In the genomic region with DNA sequence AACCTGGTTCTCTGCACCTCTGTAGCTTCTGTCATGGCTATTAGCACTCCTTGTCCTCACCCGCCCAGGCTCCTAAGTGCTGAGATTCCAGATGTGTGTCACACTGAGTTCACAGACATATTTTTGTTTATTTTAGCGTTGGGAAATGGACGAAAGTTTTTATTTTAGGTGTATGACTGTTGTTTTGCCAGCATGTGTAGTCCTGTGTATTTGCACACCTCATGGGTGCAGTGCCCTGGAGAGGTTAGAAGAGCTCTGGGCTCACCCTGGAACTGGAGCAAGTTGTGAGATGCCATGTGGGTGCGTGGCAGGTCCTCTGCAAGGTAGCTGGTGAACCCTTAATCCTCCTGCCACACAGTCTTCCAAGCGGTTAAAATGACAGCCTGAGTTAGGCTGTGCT, we compare ENCODE assay signal across 21 mouse cellular contexts. TPM values are rescaled to one million over a fixed set of nuclear protein-coding genes. Genes with fewer than 3 reads are reported as not detected.
DNase-seq lines count a peak whose midpoint lies in the region; ATAC-seq and TF ChIP-seq lines count a peak whose summit lies in the region.
"Had no signal": no experiment of that assay in that cellular context is flagged by ENCODE, and none has a peak within 500 bp of the region (broad histone marks: within the 10 kb centered on the region; RNA-seq: fewer than 3 reads in every experiment).

No protein-coding gene starts in this region.

- no peak for TF ChIP-seq CTCF in heart, adult 2 months (IDR thresholded peaks at IDR 0.05)
- TF ChIP-seq CTCF in lung, embryonic 14.5 days (IDR thresholded peaks at IDR 0.05; ENCODE audit: low read depth) = no peak
- no peak for TF ChIP-seq CTCF in CH12.LX (conservative IDR thresholded peaks at IDR 0.05 in 1 of 2, IDR thresholded peaks at IDR 0.05 in 1 of 2; ENCODE audit: low read depth in 2 of 2, low read length in 2 of 2)

- H3K4me2 ChIP-seq in lung, embryonic 14.5 days = peak overlapping the region; percentile 59
- peak overlapping the region; percentile 17 for H3K4me2 ChIP-seq in CH12.LX (ENCODE audit: insufficient read depth, low read depth, poor library complexity, severe bottlenecking)
- H3K4me2 ChIP-seq in intestine, embryonic 16.5 days (ENCODE audit: low read depth, low read length) = peak overlapping the region; percentile 53

- no peak overlapping the region for H3K27ac ChIP-seq in heart, embryonic 10.5 days
- H3K27ac ChIP-seq in heart, adult 2 months = no peak overlapping the region
- H3K27ac ChIP-seq in lung, embryonic 14.5 days (ENCODE audit: low read depth) = no peak overlapping the region
- H3K27ac ChIP-seq in CH12.LX (ENCODE audit: insufficient read depth, low read depth) = no peak overlapping the region
- no peak overlapping the region for H3K27ac ChIP-seq in intestine, embryonic 16.5 days (ENCODE audit: low read length)
- H3K27ac ChIP-seq: limb, embryonic 15.5 days; neural tube, embryonic 12.5 days had no signal

- H3K9ac ChIP-seq in heart, adult 2 months (ENCODE audit: low read depth, low read length) = no peak overlapping the region
- H3K9ac ChIP-seq in lung, embryonic 14.5 days = no peak overlapping the region
- H3K9ac ChIP-seq in CH12.LX (ENCODE audit: insufficient read depth, low read depth) = no peak overlapping the region
- no peak overlapping the region for H3K9ac ChIP-seq in intestine, embryonic 16.5 days (ENCODE audit: low read depth, low read length)
- H3K9ac ChIP-seq: limb, embryonic 15.5 days; neural tube, embryonic 12.5 days had no signal

- no peaks in the 10 kb centered on the region for H3K36me3 ChIP-seq in heart, embryonic 10.5 days
- H3K36me3 ChIP-seq in heart, adult 2 months (ENCODE audit: control insufficient read depth, insufficient read depth, low read length) = no peaks in the 10 kb centered on the region
- H3K36me3 ChIP-seq in lung, embryonic 14.5 days (ENCODE audit: insufficient read depth) = no peaks in the 10 kb centered on the region
- no peaks in the 10 kb centered on the region for H3K36me3 ChIP-seq in CH12.LX (replicated peaks in 1 of 2; ENCODE audit: control insufficient read depth in 1 of 2, insufficient read depth in 1 of 2, low read length in 1 of 2)
- H3K36me3 ChIP-seq in intestine, embryonic 16.5 days (ENCODE audit: control insufficient read depth, insufficient read depth, low read length) = no peaks in the 10 kb centered on the region
- H3K36me3 ChIP-seq: limb, embryonic 15.5 days; neural tube, embryonic 12.5 days had no signal

- no peak for TF ChIP-seq POLR2A in heart, adult 2 months (IDR thresholded peaks at IDR 0.05; ENCODE audit: insufficient read depth, low read depth, low read length)
- no peak for TF ChIP-seq POLR2A in CH12.LX (IDR thresholded peaks at IDR 0.05; ENCODE audit: low read depth, low read length)

- in situ Hi-C loops in CH12.LX (cut with MboI; ENCODE audit: low pct_ligation_motif_present, low pct_unique_long_range_greater_than_20kb, low sequenced_read_pairs) = loop anchor here (10.0 kb wide), 1 partner anchor 212 kb away; no protein-coding TSS in a partner anchor

- peak overlapping the region; percentile 68 for H3K4me3 ChIP-seq in heart, embryonic 10.5 days
- H3K4me3 ChIP-seq in heart, adult 2 months = no peak overlapping the region
- H3K4me3 ChIP-seq in lung, embryonic 14.5 days (ENCODE audit: low read depth, low read length) = peak overlapping the region; percentile 45; the same call in 1 of the 2 replicates
- no peak overlapping the region for H3K4me3 ChIP-seq in CH12.LX (replicated peaks in 1 of 3; ENCODE audit: low read depth in 2 of 3, low read length in 2 of 3, poor library complexity in 1 of 3)
- H3K4me3 ChIP-seq in intestine, embryonic 16.5 days (ENCODE audit: low read length) = peak overlapping the region; percentile 56

- 44% methylated on average over 5 of the region's 5 CpGs for WGBS in heart, embryonic 10.5 days
- WGBS in heart, adult 2 months = 41% methylated on average over 5 of the region's 5 CpGs
- WGBS in lung, embryonic 14.5 days = 20% methylated on average over 5 of the region's 5 CpGs
- 38% methylated on average over 5 of the region's 5 CpGs for WGBS in intestine, embryonic 16.5 days

- no peaks in the 10 kb centered on the region for H3K9me3 ChIP-seq in heart, embryonic 10.5 days
- no peaks in the 10 kb centered on the region for H3K9me3 ChIP-seq in lung, embryonic 14.5 days (ENCODE audit: low read depth, low read length)
- peaks cover 13% of the 10 kb centered on the region for H3K9me3 ChIP-seq in CH12.LX (replicated peaks; ENCODE audit: low read length)
- no peaks in the 10 kb centered on the region for H3K9me3 ChIP-seq in intestine, embryonic 16.5 days (ENCODE audit: control insufficient read depth, low read length)
- H3K9me3 ChIP-seq: limb, embryonic 15.5 days; neural tube, embryonic 12.5 days had no signal

- dilution Hi-C loops in CH12.LX (cut with MboI; ENCODE audit: extremely low pct_ligation_motif_present, extremely low pct_unique_long_range_greater_than_20kb, low sequenced_read_pairs) = no loop called here

- no peak for ATAC-seq in lung, embryonic 14.5 days (ENCODE audit: insufficient read depth)
- no peak for ATAC-seq in intestine, embryonic 16.5 days

- peaks cover 16% of the 10 kb centered on the region; the same call in 1 of the 2 replicates for H3K4me1 ChIP-seq in heart, embryonic 10.5 days
- H3K4me1 ChIP-seq in heart, adult 2 months (ENCODE audit: control insufficient read depth, insufficient read depth, low read length) = no peaks in the 10 kb centered on the region
- H3K4me1 ChIP-seq in lung, embryonic 14.5 days (ENCODE audit: insufficient read depth) = no peaks in the 10 kb centered on the region; the same call in 1 of the 2 replicates
- H3K4me1 ChIP-seq in CH12.LX (ENCODE audit: control insufficient read depth in 1 of 2, insufficient read depth in 2 of 2) = peaks cover 36% of the 10 kb centered on the region in 2 experiments
- peaks cover 13% of the 10 kb centered on the region for H3K4me1 ChIP-seq in intestine, embryonic 16.5 days (ENCODE audit: control insufficient read depth, insufficient read depth, low read length)

- H3K79me2 ChIP-seq in heart, adult 2 months (replicated peaks; ENCODE audit: control insufficient read depth, insufficient read depth, low read length) = no peaks in the 10 kb centered on the region
- no peaks in the 10 kb centered on the region for H3K79me2 ChIP-seq in CH12.LX (replicated peaks; ENCODE audit: control insufficient read depth, extremely low read depth, insufficient read depth, poor library complexity, severe bottlenecking)

- DNase-seq in heart, embryonic 10.5 days (ENCODE audit: low spot score) = no peak
- no peak for DNase-seq in heart, adult 2 months
- no peak for DNase-seq in lung, embryonic 14.5 days
- DNase-seq in lung, postnatal 36 days = no peak
- no peak for DNase-seq in CH12.LX (ENCODE audit: extremely low read depth)
- no peak for DNase-seq in ovary, postnatal 10 days (ENCODE audit: low spot score)
- DNase-seq in frontal cortex, postnatal 36 days (ENCODE audit: low spot score in 2 of 2) = no peak
- DNase-seq: adrenal gland, postnatal 10 days; cerebellum, adult 2 months; gastrocnemius, postnatal 36 days; kidney, postnatal 4 days had no signal

- intact Hi-C loops in heart, adult 2 months (cut with DNase I) = loop anchor here (10.0 kb wide), 1 partner anchor 212 kb away; no protein-coding TSS in a partner anchor

- TF ChIP-seq EP300 in heart, adult 2 months (IDR thresholded peaks at IDR 0.05; ENCODE audit: insufficient read depth, low read depth, low read length) = no peak
- no peak for TF ChIP-seq EP300 in CH12.LX (IDR thresholded peaks at IDR 0.05; ENCODE audit: low read length)

- no peak for TF ChIP-seq RAD21 in CH12.LX (IDR thresholded peaks at IDR 0.05; ENCODE audit: low read depth, low read length)

- H3K27me3 ChIP-seq in heart, embryonic 10.5 days (ENCODE audit: insufficient read depth, poor library complexity, severe bottlenecking) = peaks cover 91% of the 10 kb centered on the region
- H3K27me3 ChIP-seq in heart, adult 2 months (ENCODE audit: control insufficient read depth, insufficient read depth, low read length) = peaks cover 11% of the 10 kb centered on the region
- H3K27me3 ChIP-seq in lung, embryonic 14.5 days (ENCODE audit: insufficient read depth, low read length) = peaks cover 41% of the 10 kb centered on the region
- H3K27me3 ChIP-seq in CH12.LX (replicated peaks) = peaks cover 47% of the 10 kb centered on the region
- H3K27me3 ChIP-seq in intestine, embryonic 16.5 days (replicated peaks; ENCODE audit: control insufficient read depth, insufficient read depth, low read length) = peaks cover 25% of the 10 kb centered on the region

TF ChIP-seq in CH12.LX, 34 proteins besides CTCF, POLR2A, EP300 and RAD21:
- no peak for TF ChIP-seq TCF12 (IDR thresholded peaks at IDR 0.05; ENCODE audit: low read depth, low read length)
- peak; percentile 20; the same call in 1 of the 2 replicates for TF ChIP-seq MXI1 (IDR thresholded peaks at IDR 0.05; ENCODE audit: low read depth, low read length)
TF ChIP-seq in CH12.LX: peak in this region for 1.

RNA-seq across cellular contexts. Expression of gene Prkcz, which starts 1.3 kb away (rescaled TPM):
- 8.9 and 12.4 TPM in 2 replicates for polyA plus RNA-seq in heart, embryonic 10.5 days (2016; fragmentation: Nextera tagmentation; extraction: Ambion mirVana)
- 1 to 10 TPM; 2.3 to 2.6 TPM for total RNA-seq in heart, adult 2 months (2021)
- polyA plus RNA-seq in heart, adult 2 months (2012; rRNA removed) = 1.5 and 2.3 TPM in 2 replicates
- 12.7 and 13.4 TPM in 2 replicates for polyA plus RNA-seq in lung, embryonic 14.5 days (2014; fragmentation: Nextera tagmentation; extraction: Ambion mirVana)
- total RNA-seq in CH12.LX (2012; rRNA removed) (8.4 and 11.8 TPM in 2 replicates), CH12.LX (2014; rRNA removed) (0.16 TPM in 1 of 2 replicates, not detected in the other)
- polyA plus RNA-seq in CH12.LX (2012; ENCODE audit: insufficient read length, low read depth) = 1.6 and 2.5 TPM in 2 replicates
- polyA plus RNA-seq in intestine, embryonic 16.5 days (2015; fragmentation: Nextera tagmentation; extraction: Ambion mirVana) = 32.8 and 38.7 TPM in 2 replicates
- total RNA-seq: common myeloid progenitor, adult 5-6 weeks; megakaryocyte-erythroid progenitor cell, adult 5-6 weeks; monocyte, adult 5-6 weeks had no signal

RNA-seq across cellular contexts. Expression of gene Gabrd, which starts 35.5 kb away (rescaled TPM):
- not detected in 2 replicates for polyA plus RNA-seq in heart, embryonic 10.5 days (2016; fragmentation: Nextera tagmentation; extraction: Ambion mirVana)
- total RNA-seq in heart, adult 2 months (2021) = not detected
- 0.06 and 0.32 TPM in 2 replicates for polyA plus RNA-seq in heart, adult 2 months (2012; rRNA removed)
- not detected in 2 replicates for polyA plus RNA-seq in lung, embryonic 14.5 days (2014; fragmentation: Nextera tagmentation; extraction: Ambion mirVana)
- total RNA-seq in CH12.LX (2012; rRNA removed) (0.08 and 0.13 TPM in 2 replicates), CH12.LX (2014; rRNA removed) (not detected in 2 replicates)
- polyA plus RNA-seq in CH12.LX (2012; ENCODE audit: insufficient read length, low read depth) = not detected in 2 replicates
- 0.11 and 0.15 TPM in 2 replicates for polyA plus RNA-seq in intestine, embryonic 16.5 days (2015; fragmentation: Nextera tagmentation; extraction: Ambion mirVana)
- polyA plus RNA-seq: embryonic facial prominence, embryonic 14.5 days; forebrain, embryonic 11.5 days; heart, embryonic 14.5 days; hindbrain, embryonic 11.5 days had no signal

RNA-seq across cellular contexts. Expression of gene Cfap74, which starts 46.5 kb away (rescaled TPM):
- 1.7 and 3.3 TPM in 2 replicates for polyA plus RNA-seq in heart, embryonic 10.5 days (2016; fragmentation: Nextera tagmentation; extraction: Ambion mirVana)
- total RNA-seq in heart, adult 2 months (2021) = under 1 TPM; 0.26 to 0.32 TPM
- 0.67 and 0.78 TPM in 2 replicates for polyA plus RNA-seq in heart, adult 2 months (2012; rRNA removed)
- polyA plus RNA-seq in lung, embryonic 14.5 days (2014; fragmentation: Nextera tagmentation; extraction: Ambion mirVana) = 1.8 TPM in 2 replicates
- total RNA-seq in CH12.LX (2012; rRNA removed) (8.5 and 8.6 TPM in 2 replicates), CH12.LX (2014; rRNA removed) (4.7 and 5.2 TPM in 2 replicates)
- 4.7 and 6.2 TPM in 2 replicates for polyA plus RNA-seq in CH12.LX (2012; ENCODE audit: insufficient read length, low read depth)
- polyA plus RNA-seq in intestine, embryonic 16.5 days (2015; fragmentation: Nextera tagmentation; extraction: Ambion mirVana) = 1.4 and 1.5 TPM in 2 replicates
- total RNA-seq: megakaryocyte-erythroid progenitor cell, adult 5-6 weeks had no signal

Comparison
In these comparisons a context has a peak if more than half of its experiments do, and no peak if none do; other contexts are left out.
1. H3K4me3 ChIP-seq: peak in heart, embryonic 10.5 days (single experiment), lung, embryonic 14.5 days (single experiment) and intestine, embryonic 16.5 days (single experiment); none in heart, adult 2 months (single experiment) and CH12.LX (0 of 3).
2. Peak in every context shown above with its lines, with median percentiles within 50 percentile points of each other: H3K4me2 ChIP-seq.